8 mouse cellular contexts compared by ENCODE assay signal in the genomic region with DNA sequence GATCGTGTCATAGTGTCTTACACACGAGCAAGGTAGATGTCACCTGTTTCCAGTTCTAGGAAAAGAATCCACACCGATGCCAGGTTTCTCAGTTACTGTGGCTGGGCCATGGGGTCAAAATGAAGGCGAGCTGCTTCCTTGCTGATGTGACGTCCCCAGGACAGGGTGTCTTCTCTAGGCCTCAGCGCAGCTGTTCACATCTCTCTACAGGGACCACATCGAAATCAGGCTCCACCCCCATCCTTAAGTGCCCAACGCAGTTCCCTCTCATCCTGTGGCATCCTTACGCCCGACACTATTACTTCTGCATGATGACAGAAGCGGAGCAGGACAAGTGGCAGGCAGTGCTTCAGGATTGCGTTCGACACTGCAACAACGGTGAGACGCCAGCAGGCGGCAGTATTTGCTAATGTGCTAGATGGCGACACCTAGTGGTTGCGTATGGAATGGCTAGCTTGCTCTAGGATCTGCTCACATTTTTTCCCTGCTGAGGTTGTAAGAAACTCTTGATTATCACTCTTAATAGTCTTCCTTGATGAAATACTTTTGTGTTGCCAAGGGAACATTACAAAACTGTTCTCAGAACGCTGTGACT. TPM values are rescaled to one million over a fixed set of nuclear protein-coding genes. Genes with fewer than 3 reads are reported as not detected.
DNase-seq lines count a peak whose midpoint lies in the region; ATAC-seq lines count a peak whose summit lies in the region.

No protein-coding gene starts in this region.

- no peaks in the 10 kb centered on the region for H3K27me3 ChIP-seq in lung, embryonic 15.5 days

- H3K4me1 ChIP-seq in lung, embryonic 15.5 days: peaks cover 62% of the 10 kb centered on the region

- H3K4me3 ChIP-seq in lung, embryonic 15.5 days: no peak overlapping the region

- peak; percentile 93 for DNase-seq in ES-CJ7 (ENCODE audit: low read depth, low spot score)
- DNase-seq in adrenal gland, postnatal 25 days: peak; percentile 80
- peak; percentile 83 for DNase-seq in embryo, embryonic 9.5 days (ENCODE audit: extremely low spot score)
- DNase-seq in layer of hippocampus, adult 11-12 months (ENCODE audit: low spot score): peak; percentile 87
- peak; percentile 78 for DNase-seq in right cerebral cortex, adult 18-20 months
- peak; percentile 69 for DNase-seq in urinary bladder, adult 2 months (ENCODE audit: low spot score)

- 0 out of 2 replicates have a peak overlapping the region, but pooled peaks have one; percentile 33 for H3K27ac ChIP-seq in lung, embryonic 15.5 days

- peaks cover 51% of the 10 kb centered on the region for H3K36me3 ChIP-seq in lung, embryonic 15.5 days

- no peak overlapping the region for H3K4me2 ChIP-seq in lung, embryonic 15.5 days

- H3K9ac ChIP-seq in lung, embryonic 15.5 days: no peak overlapping the region

- H3K9me3 ChIP-seq in lung, embryonic 15.5 days: no peaks in the 10 kb centered on the region

- WGBS in lung, embryonic 15.5 days: 28% methylated on average over 19 of the region's 19 CpGs

- peak; percentile 81 for ATAC-seq in granulocyte monocyte progenitor cell, adult 5-6 weeks (replicated peaks; ENCODE audit: poor library complexity, severe bottlenecking)
- ATAC-seq in lung, embryonic 15.5 days (ENCODE audit: borderline replicate concordance, extremely low read depth, low FRiP score, low TSS enrichment): no peak

RNA-seq across cellular contexts. Expression of a gene that starts 36.4 kb away (rescaled TPM):
- total RNA-seq in adrenal gland, postnatal 25 days (2021): 14.0 and 15.2 TPM in 2 replicates
- total RNA-seq in granulocyte monocyte progenitor cell, adult 5-6 weeks (2014; fragmentation: Nextera tagmentation): 7.9 and 20.5 TPM in 2 replicates
- total RNA-seq in granulocyte monocyte progenitor cell, adult 5-6 weeks (2017): 6.2 and 9.6 TPM in 2 replicates
- polyA plus RNA-seq in lung, embryonic 15.5 days (2015; fragmentation: Nextera tagmentation; extraction: Ambion mirVana): 114 and 117 TPM in 2 replicates
- polyA plus RNA-seq in urinary bladder, adult 2 months (2012; rRNA removed): 99.6 and 102 TPM in 2 replicates

RNA-seq across cellular contexts. Expression of a gene that starts 49.1 kb away (rescaled TPM):
- total RNA-seq in adrenal gland, postnatal 25 days (2021): 133 and 250 TPM in 2 replicates
- 3,079 and 3,298 TPM in 2 replicates for total RNA-seq in granulocyte monocyte progenitor cell, adult 5-6 weeks (2014; fragmentation: Nextera tagmentation)
- total RNA-seq in granulocyte monocyte progenitor cell, adult 5-6 weeks (2017): 2,139 and 2,991 TPM in 2 replicates
- 164 and 167 TPM in 2 replicates for polyA plus RNA-seq in lung, embryonic 15.5 days (2015; fragmentation: Nextera tagmentation; extraction: Ambion mirVana)
- 1,100 and 1,122 TPM in 2 replicates for polyA plus RNA-seq in urinary bladder, adult 2 months (2012; rRNA removed)

RNA-seq across cellular contexts. Expression of a gene that starts 49.1 kb away (rescaled TPM):
- 17.4 and 28.7 TPM in 2 replicates for total RNA-seq in adrenal gland, postnatal 25 days (2021)
- total RNA-seq in granulocyte monocyte progenitor cell, adult 5-6 weeks (2014; fragmentation: Nextera tagmentation): 9.6 and 14.7 TPM in 2 replicates
- total RNA-seq in granulocyte monocyte progenitor cell, adult 5-6 weeks (2017): 2.8 and 3.2 TPM in 2 replicates
- 7.5 and 9.7 TPM in 2 replicates for polyA plus RNA-seq in lung, embryonic 15.5 days (2015; fragmentation: Nextera tagmentation; extraction: Ambion mirVana)
- polyA plus RNA-seq in urinary bladder, adult 2 months (2012; rRNA removed): 15.1 and 15.9 TPM in 2 replicates
